Mouse (Mus musculus): ENCODE measurements around the gene Gm9903. TPM values are rescaled to one million over a fixed set of nuclear protein-coding genes. Genes with fewer than 3 reads are reported as not detected.

Gm9903 gene
- polyA plus RNA-seq, 1 experiment: not detected

- no peaks in the 10 kb centered on the region for H3K4me1 ChIP-seq (ENCODE audit: control insufficient read depth, insufficient read depth, low read length)
- H3K27ac ChIP-seq (ENCODE audit: insufficient read depth, low read length): no peak overlapping the region
- H3K9ac ChIP-seq (ENCODE audit: low read depth, poor library complexity, severe bottlenecking): peak overlapping the region; percentile 87
- TF ChIP-seq CTCF (IDR thresholded peaks at IDR 0.05; ENCODE audit: low read depth, low read length): no peak
- TF ChIP-seq EP300 (IDR thresholded peaks at IDR 0.05; ENCODE audit: insufficient read depth, low read depth, low read length): no peak
- TF ChIP-seq POLR2A (IDR thresholded peaks at IDR 0.05; ENCODE audit: insufficient read depth, low read length): no peak
- H3K9me3 ChIP-seq (replicated peaks; ENCODE audit: control insufficient read depth, insufficient read depth, low read length, poor library complexity, severe bottlenecking): no peaks in the 10 kb centered on the region
- H3K27me3 ChIP-seq (ENCODE audit: control insufficient read depth, insufficient read depth, low read length, poor library complexity, severe bottlenecking): no peaks in the 10 kb centered on the region
- H3K4me3 ChIP-seq (ENCODE audit: low read depth, low read length): peak overlapping the region; percentile 97
- peaks cover 8% of the 10 kb centered on the region for H3K36me3 ChIP-seq (ENCODE audit: control insufficient read depth, insufficient read depth, low read length, poor library complexity, severe bottlenecking)
These were observed 27.6 kb downstream of the Gm9903 start for GRCm38 (mm10) chr5:33657251-33657786.

- no peaks in the 10 kb centered on the region for H3K4me1 ChIP-seq (ENCODE audit: control insufficient read depth, insufficient read depth, low read length)
- no peaks in the 10 kb centered on the region for H3K27me3 ChIP-seq (ENCODE audit: control insufficient read depth, insufficient read depth, low read length, poor library complexity, severe bottlenecking)
- peak within 1 kb of the TSS; percentile 75 for H3K27ac ChIP-seq (ENCODE audit: insufficient read depth, low read length)
- peak within 1 kb of the TSS; percentile 97 for H3K4me3 ChIP-seq (ENCODE audit: low read depth, low read length)
- H3K36me3 ChIP-seq (ENCODE audit: control insufficient read depth, insufficient read depth, low read length, poor library complexity, severe bottlenecking): peaks cover 12% of the 10 kb centered on the region
- peak within 1 kb of the TSS; percentile 87 for H3K9ac ChIP-seq (ENCODE audit: low read depth, poor library complexity, severe bottlenecking)
- TF ChIP-seq EP300 (IDR thresholded peaks at IDR 0.05; ENCODE audit: insufficient read depth, low read depth, low read length): peak; percentile 17; the same call in 1 of the 2 replicates
- TF ChIP-seq POLR2A (IDR thresholded peaks at IDR 0.05; ENCODE audit: insufficient read depth, low read length): peak; percentile 88
- TF ChIP-seq CTCF (IDR thresholded peaks at IDR 0.05; ENCODE audit: low read depth, low read length): no peak
- H3K9me3 ChIP-seq (replicated peaks; ENCODE audit: control insufficient read depth, insufficient read depth, low read length, poor library complexity, severe bottlenecking): no peaks in the 10 kb centered on the region
These were observed 28.3 kb downstream of the Gm9903 start, which contains the start of the genes Tacc3 and Tmem129 for GRCm38 (mm10) chr5:33657787-33658663. Gene Tacc3, plus strand, starts transcription at chr5:33658128. Gene Tmem129, minus strand, starts transcription at chr5:33658416.

- Histone ChIP-seq H3K27me3 (ENCODE audit: control insufficient read depth, insufficient read depth, low read length, poor library complexity, severe bottlenecking) (no peaks in the 10 kb centered on the region), H3K9ac (ENCODE audit: low read depth, poor library complexity, severe bottlenecking) (peak overlapping the region; percentile 87), H3K27ac (ENCODE audit: insufficient read depth, low read length) (peak overlapping the region; percentile 59), H3K9me3 (replicated peaks; ENCODE audit: control insufficient read depth, insufficient read depth, low read length, poor library complexity, severe bottlenecking) (no peaks in the 10 kb centered on the region), H3K4me1 (ENCODE audit: control insufficient read depth, insufficient read depth, low read length) (no peaks in the 10 kb centered on the region), H3K4me3 (ENCODE audit: low read depth, low read length) (peak overlapping the region; percentile 88), H3K36me3 (ENCODE audit: control insufficient read depth, insufficient read depth, low read length, poor library complexity, severe bottlenecking) (peaks cover 16% of the 10 kb centered on the region)
- no peak for TF ChIP-seq EP300 (IDR thresholded peaks at IDR 0.05; ENCODE audit: insufficient read depth, low read depth, low read length)
- TF ChIP-seq POLR2A (IDR thresholded peaks at IDR 0.05; ENCODE audit: insufficient read depth, low read length): no peak
- TF ChIP-seq CTCF (IDR thresholded peaks at IDR 0.05; ENCODE audit: low read depth, low read length): no peak
These were observed 28.9 kb downstream of the Gm9903 start for GRCm38 (mm10) chr5:33658664-33659050.

- Histone ChIP-seq H3K27ac (ENCODE audit: insufficient read depth, low read length) (no peak overlapping the region), H3K36me3 (ENCODE audit: control insufficient read depth, insufficient read depth, low read length, poor library complexity, severe bottlenecking) (peaks cover 71% of the 10 kb centered on the region), H3K4me1 (ENCODE audit: control insufficient read depth, insufficient read depth, low read length) (no peaks in the 10 kb centered on the region), H3K9ac (ENCODE audit: low read depth, poor library complexity, severe bottlenecking) (no peak overlapping the region), H3K4me3 (ENCODE audit: low read depth, low read length) (no peak overlapping the region), H3K27me3 (ENCODE audit: control insufficient read depth, insufficient read depth, low read length, poor library complexity, severe bottlenecking) (no peaks in the 10 kb centered on the region), H3K9me3 (replicated peaks; ENCODE audit: control insufficient read depth, insufficient read depth, low read length, poor library complexity, severe bottlenecking) (no peaks in the 10 kb centered on the region)
- no peak for TF ChIP-seq POLR2A (IDR thresholded peaks at IDR 0.05; ENCODE audit: insufficient read depth, low read length)
- TF ChIP-seq EP300 (IDR thresholded peaks at IDR 0.05; ENCODE audit: insufficient read depth, low read depth, low read length): no peak
- no peak for TF ChIP-seq CTCF (IDR thresholded peaks at IDR 0.05; ENCODE audit: low read depth, low read length)
These were observed 38.5 kb downstream of the Gm9903 start for GRCm38 (mm10) chr5:33668223-33668622.

GRCm38 (mm10) chr5:33671659-33672058 is 41.9 kb downstream of the Gm9903 start:
- no peaks in the 10 kb centered on the region for H3K9me3 ChIP-seq (replicated peaks; ENCODE audit: control insufficient read depth, insufficient read depth, low read length, poor library complexity, severe bottlenecking)
- no peaks in the 10 kb centered on the region for H3K4me1 ChIP-seq (ENCODE audit: control insufficient read depth, insufficient read depth, low read length)
- no peak overlapping the region for H3K9ac ChIP-seq (ENCODE audit: low read depth, poor library complexity, severe bottlenecking)
- H3K27ac ChIP-seq (ENCODE audit: insufficient read depth, low read length): no peak overlapping the region
- H3K27me3 ChIP-seq (ENCODE audit: control insufficient read depth, insufficient read depth, low read length, poor library complexity, severe bottlenecking): no peaks in the 10 kb centered on the region
- H3K36me3 ChIP-seq (ENCODE audit: control insufficient read depth, insufficient read depth, low read length, poor library complexity, severe bottlenecking): peaks cover 52% of the 10 kb centered on the region
- TF ChIP-seq POLR2A (IDR thresholded peaks at IDR 0.05; ENCODE audit: insufficient read depth, low read length): no peak
- TF ChIP-seq EP300 (IDR thresholded peaks at IDR 0.05; ENCODE audit: insufficient read depth, low read depth, low read length): no peak
- no peak for TF ChIP-seq CTCF (IDR thresholded peaks at IDR 0.05; ENCODE audit: low read depth, low read length)
- H3K4me3 ChIP-seq (ENCODE audit: low read depth, low read length): no peak overlapping the region

- Histone ChIP-seq H3K27ac (ENCODE audit: insufficient read depth, low read length) (no peak overlapping the region), H3K9me3 (replicated peaks; ENCODE audit: control insufficient read depth, insufficient read depth, low read length, poor library complexity, severe bottlenecking) (no peaks in the 10 kb centered on the region), H3K36me3 (ENCODE audit: control insufficient read depth, insufficient read depth, low read length, poor library complexity, severe bottlenecking) (peaks cover 25% of the 10 kb centered on the region), H3K4me1 (ENCODE audit: control insufficient read depth, insufficient read depth, low read length) (no peaks in the 10 kb centered on the region), H3K9ac (ENCODE audit: low read depth, poor library complexity, severe bottlenecking) (no peak overlapping the region), H3K4me3 (ENCODE audit: low read depth, low read length) (no peak overlapping the region), H3K27me3 (ENCODE audit: control insufficient read depth, insufficient read depth, low read length, poor library complexity, severe bottlenecking) (no peaks in the 10 kb centered on the region)
- TF ChIP-seq CTCF (IDR thresholded peaks at IDR 0.05; ENCODE audit: low read depth, low read length) (no peak), EP300 (IDR thresholded peaks at IDR 0.05; ENCODE audit: insufficient read depth, low read depth, low read length) (no peak), POLR2A (IDR thresholded peaks at IDR 0.05; ENCODE audit: insufficient read depth, low read length) (no peak)
These were observed 44.7 kb downstream of the Gm9903 start for GRCm38 (mm10) chr5:33674439-33674838.

All from ES-Bruce4 (cell line).